Mouse (Mus musculus): ENCODE results near the gene Ube2o. TPM values are rescaled to one million over a fixed set of nuclear protein-coding genes. Genes with fewer than 3 reads are reported as not detected.
A peak's percentile ranks its signal among the peaks of the same experiment; 100 is the strongest.

Ube2o gene
- total RNA-seq, 2 experiments from 2014 or later = 32.6 to 39.0 TPM

DNA sequence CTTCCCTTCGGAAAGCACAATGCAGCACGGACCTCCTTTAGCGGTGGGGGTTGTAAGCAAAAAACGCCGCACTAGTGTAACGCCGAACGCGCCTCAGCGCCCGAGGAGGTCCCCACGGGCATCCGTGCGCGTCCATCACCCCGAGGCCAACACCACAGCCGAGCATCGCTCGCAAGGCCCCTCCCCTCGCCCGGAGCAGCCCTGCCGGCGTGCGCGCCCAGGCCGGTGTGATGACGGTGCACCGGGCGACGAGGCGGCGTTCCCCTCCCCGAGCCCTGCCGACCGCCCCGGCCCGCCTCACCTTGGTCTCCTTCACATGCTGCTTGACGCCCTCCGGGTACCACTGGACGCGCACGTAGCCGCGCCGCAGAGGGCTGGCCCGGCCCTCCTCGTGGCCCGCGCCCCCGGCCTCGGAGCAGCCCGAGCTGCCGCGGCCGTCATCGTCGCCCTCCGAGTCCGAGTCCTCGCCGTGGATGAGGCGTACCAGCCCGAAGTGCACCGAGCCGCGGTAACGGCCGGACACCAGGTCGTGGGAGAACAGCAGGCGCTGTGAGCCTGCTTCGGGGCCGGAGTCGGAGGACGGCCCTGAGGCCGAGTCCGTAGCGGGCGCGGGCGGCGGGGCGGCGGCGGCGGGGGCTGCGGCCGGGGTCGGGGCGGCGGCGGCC, 404 bp downstream of the Ube2o start:
- peak in 1 of 2 experiments; percentile 33 for DNase-seq (ENCODE audit: low spot score in 2 of 2)

DNA sequence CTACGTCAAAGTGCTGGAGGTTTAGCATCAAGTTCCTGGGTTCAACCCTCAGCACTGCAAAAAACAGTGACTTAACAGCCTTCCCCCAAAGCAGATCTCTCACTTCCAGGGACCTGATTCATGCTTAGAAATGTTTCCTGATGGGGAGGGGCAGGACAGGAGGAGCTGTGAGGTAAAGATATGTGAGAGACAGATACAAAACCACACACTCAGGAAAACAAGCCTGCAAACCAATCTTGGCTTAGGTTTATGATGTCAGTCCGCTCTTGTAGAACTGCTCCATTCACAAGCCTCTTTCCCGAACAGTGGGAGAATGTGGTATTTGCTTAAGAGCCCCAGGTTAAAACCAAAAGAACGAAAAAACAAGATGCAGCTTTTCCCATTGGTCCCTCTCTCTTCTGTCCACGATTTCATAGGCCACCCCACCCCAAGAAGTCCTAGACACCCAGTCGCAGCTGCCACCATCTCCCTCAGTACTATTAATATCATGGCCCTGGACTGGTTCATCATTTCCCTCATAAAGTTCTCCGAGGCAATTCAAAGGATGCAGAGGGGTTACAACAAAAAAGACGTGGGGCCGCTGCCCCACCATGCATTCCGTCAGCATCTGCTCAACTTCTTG, 1.1 kb downstream of the Ube2o start:
- DNase-seq (ENCODE audit: low spot score in 2 of 2) = no peak

DNA sequence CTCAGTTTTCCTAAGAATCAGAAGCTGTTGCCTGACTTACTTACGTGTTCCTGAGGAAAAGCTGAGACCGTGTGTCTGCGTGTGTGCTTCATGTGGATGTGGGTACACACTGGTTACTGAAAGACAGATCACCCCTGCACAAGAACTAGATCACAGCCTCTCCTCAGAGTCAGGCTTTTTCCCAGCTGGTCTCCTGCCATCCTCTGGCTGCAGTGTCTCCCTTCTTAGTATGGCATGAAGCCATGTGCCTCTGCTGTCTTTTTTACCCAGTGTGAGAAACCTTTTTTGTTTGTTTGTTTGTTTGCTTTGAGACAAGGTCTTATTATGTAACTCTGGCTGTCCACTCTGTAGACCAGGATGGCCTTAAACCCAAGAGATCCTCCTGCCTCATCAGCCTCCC, 2.0 kb downstream of the Ube2o start:
- no peak for DNase-seq (ENCODE audit: low spot score in 2 of 2)

DNA sequence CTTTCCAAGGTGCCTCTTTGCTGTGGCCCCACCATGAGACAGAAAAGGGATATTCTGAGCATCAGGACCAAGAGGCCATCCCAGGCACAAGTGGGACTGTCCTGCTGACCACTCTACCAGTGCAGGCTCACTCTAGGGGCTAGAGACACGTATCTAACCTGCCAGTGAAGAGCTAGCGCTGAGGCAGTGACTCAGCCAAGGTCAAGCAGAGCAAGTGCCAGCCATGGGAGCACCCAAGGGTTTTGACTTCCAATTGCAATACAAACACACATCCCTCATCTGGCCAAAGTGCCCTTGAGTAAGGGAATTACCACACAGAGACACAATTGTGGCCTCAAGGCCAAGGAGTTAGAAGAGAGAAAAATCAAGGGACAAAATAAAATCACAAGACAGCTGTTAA, 5.9 kb downstream of the Ube2o start:
- DNase-seq (ENCODE audit: low spot score in 2 of 2) = no peak

DNA sequence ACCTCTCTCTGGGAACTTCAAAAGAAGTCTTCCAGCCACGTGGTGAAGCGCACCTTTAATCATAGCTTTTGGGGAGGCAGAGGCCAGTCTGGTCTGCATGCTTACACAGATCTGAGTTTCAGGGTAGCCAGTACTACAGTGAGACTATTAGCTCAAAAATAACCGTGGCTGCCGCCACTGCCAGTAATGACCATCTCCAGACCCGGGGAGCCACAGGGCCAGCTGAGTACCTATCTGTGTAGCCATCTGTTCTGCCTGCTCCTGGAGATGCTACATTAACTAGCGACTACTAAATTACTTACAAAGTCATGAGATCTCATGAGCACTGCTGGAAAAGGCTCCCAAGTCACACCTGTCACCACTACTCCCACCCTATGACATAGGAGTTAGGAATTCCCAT, 6.3 kb downstream of the Ube2o start:
- DNase-seq (ENCODE audit: low spot score in 2 of 2) = no peak

- DNase-seq (ENCODE audit: low spot score in 2 of 2) = no peak
These were observed 6.8 kb downstream of the Ube2o start for GRCm38 (mm10) chr11:116574486-116574885.

DNA sequence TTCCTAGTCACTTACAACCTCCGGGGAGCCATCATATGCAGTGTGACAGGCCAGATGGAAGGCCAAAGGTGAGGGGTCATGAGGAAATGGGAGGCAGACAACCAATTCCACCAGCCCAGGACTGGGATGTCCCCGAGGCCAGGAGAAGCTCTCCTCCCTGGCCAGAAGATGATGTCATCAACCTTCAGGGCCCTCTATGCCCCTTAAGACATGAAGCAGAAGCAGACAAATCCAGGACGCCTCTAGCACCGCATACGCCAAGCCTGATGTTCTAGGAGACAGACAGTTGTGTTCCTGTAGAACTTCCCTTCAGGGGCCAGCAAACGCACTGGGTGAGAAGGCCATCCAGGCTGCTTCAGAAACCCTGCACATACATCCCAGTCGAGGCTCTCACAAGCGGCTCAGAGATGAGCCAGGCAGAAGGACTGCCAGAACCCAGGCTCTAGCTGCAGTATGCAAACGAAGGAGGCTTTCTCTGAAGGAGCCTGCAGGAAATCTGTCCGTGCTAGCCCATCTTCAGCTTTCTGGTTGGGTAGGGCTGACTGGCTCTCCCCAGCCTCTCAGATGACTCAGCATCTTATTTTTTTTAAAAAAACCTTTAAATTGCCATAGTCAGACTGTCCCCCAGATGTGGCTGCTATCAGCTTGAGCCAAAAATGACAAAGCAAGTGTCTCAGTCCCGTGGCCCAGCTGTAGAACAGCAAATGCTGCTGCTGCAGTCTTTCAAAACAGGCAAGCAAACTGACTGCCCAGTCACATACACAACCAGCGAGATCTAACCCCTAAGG, 8.3 kb downstream of the Ube2o start:
- no peak for DNase-seq (ENCODE audit: low spot score in 2 of 2)

GRCm38 (mm10) chr11:116571767-116572679, 9.2 kb downstream of the Ube2o start:
- DNase-seq (ENCODE audit: low spot score in 2 of 2) = peak; percentile 27 to 33

DNA sequence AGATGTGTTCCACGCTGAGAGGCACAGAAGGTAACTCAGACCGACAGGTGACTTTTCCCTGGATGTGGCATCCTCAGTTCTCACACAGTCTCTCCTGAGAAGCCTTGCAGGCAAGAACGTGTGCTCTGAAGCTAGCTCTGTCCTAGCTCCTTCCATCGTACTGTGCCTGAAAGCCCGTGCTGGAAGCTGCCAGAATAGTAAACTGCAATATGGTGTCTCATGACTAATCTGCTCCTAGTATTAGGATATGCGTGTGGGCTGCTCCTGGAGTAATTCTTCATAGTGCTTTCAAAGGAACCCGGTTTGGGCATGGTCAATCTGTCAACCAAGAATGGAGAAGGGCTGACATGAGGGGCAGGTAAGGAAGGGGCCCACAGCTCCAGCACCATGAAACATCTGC, 10.4 kb downstream of the Ube2o start:
- no peak for DNase-seq (ENCODE audit: low spot score in 2 of 2)

GRCm38 (mm10) chr11:116567531-116567930, 13.7 kb downstream of the Ube2o start:
- DNase-seq (ENCODE audit: low spot score in 2 of 2) = no peak

DNA sequence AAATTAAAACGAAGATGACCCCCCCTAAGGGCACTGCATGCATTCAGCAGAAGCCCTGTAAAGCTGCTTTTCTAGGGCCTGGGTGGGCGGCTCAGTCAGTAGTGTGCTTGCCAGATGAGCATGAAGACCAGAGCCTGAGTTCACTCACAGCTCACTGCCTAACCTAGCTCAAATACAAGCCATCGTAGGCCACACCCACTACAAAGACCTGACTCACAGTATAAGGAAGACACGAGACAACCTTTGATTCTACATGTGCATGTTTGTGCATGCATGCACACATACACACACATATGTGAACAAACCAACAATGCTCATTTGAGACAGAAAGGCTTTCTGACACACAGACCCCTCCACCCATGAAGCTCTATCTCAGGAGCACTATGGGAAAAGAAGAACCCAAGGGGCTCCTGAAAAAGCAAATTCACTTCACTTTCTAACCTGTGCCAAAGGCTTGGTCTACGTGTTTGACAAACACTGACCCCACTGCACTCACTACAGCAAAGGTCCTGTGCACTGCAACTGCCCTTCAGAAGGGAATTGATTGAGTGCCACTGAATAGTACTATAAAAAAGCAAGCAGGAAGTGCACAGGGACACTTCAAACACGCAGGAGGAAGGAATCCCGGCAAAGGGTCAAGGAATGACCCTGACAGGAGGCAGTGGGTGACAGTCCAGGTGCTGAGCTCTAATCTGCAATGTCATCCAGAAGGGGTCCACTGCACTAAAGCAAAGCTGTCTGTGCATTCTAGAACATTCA, 15.8 kb downstream of the Ube2o start:
- no peak for DNase-seq (ENCODE audit: low spot score in 2 of 2)

GRCm38 (mm10) chr11:116556308-116556707, 24.9 kb downstream of the Ube2o start:
- DNase-seq (ENCODE audit: low spot score in 2 of 2) = no peak

GRCm38 (mm10) chr11:116555572-116555971, 25.7 kb downstream of the Ube2o start:
- no peak for DNase-seq (ENCODE audit: low spot score in 2 of 2)

GRCm38 (mm10) chr11:116554171-116554878, 26.9 kb downstream of the Ube2o start:
- DNase-seq (ENCODE audit: low spot score in 2 of 2) = no peak

GRCm38 (mm10) chr11:116552194-116552593, 29.1 kb downstream of the Ube2o start:
- no peak for DNase-seq (ENCODE audit: low spot score in 2 of 2)

- no peak for DNase-seq (ENCODE audit: low spot score in 2 of 2)
These were observed 30.5 kb downstream of the Ube2o start for GRCm38 (mm10) chr11:116550748-116551147.

- DNase-seq (ENCODE audit: low spot score in 2 of 2) = no peak
These were observed 31.8 kb downstream of the Ube2o start for GRCm38 (mm10) chr11:116549273-116550038.

DNA sequence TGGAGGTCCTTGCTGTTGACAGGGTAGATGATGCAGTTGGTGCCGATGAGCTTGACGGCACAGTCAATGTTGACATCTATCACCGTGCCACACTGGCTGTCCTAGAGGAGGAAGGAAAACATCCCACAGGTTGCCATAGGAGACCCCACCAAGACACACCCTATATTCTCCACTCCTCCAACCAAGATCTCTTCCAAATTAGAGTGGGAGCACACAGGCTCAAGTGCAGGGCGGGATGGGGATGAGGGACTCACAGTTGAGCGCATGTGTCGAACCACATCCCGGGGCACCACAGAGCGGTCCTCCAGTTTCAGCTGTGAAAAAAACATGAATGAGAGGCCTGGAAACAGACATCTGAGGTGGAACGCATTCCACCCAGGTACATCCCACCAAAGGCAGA, 32.5 kb downstream of the Ube2o start:
- DNase-seq (ENCODE audit: low spot score in 2 of 2) = no peak

All from adrenal gland, postnatal 4 days (tissue).